24 mouse cellular contexts compared by ENCODE assay signal in the genomic region with DNA sequence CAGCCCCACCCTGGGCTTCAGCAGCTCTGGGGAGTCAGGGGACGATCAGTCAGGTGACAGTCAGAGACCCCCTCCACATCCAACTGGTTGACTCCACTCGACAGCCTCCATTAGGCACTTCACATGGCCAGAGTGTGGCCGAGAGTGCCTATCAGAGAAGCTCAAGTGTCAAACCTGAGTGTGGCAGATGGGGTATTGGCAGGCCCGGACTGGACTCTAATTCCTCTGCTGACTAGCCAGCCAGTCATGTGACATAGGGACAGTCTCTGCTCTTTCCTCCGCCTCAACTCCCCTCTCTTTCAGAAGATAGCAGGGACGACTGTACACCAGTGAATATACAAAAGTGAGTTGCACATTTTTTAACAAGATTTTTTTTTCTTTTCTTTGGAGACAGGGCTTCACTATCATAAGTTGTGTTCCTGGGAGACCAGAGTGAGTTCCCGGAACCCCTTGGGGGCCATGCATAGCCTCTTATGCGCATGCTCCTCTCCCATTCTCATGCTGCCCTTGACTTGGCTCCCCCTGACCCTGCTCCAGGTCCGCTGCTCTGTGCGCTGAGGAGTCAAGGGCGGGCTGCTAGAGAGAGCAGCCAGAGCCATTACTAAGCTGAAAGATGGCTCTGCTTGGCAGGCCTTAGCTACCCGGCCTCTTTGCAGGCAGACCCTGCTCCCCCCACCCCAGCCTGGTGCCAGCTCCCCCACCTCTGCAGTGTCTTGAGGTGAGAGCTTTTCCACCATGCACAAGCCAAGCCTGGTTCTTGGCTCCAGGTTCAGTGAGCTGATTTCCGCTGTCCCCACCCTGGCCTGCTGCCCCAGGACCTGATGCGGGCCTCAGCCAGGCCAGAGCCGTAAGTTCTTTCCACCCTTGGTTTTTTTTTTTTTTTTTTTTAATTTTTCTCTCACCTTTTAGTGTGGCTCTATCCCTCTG. TPM values are rescaled to one million over a fixed set of nuclear protein-coding genes. Genes with fewer than 3 reads are reported as not detected.
DNase-seq lines count a peak whose midpoint lies in the region; ATAC-seq and TF ChIP-seq lines count a peak whose summit lies in the region.
"Had no signal": no experiment of that assay in that cellular context is flagged by ENCODE, and none has a peak within 500 bp of the region (broad histone marks: within the 10 kb centered on the region; RNA-seq: fewer than 3 reads in every experiment).

No protein-coding gene starts in this region.

- no peaks in the 10 kb centered on the region for H3K4me1 ChIP-seq in cerebellum, adult 2 months (ENCODE audit: control insufficient read depth, insufficient read depth, low read length)
- peaks cover 39% of the 10 kb centered on the region for H3K4me1 ChIP-seq in heart, embryonic 13.5 days
- H3K4me1 ChIP-seq in kidney, embryonic 15.5 days, result peaks cover 26% of the 10 kb centered on the region
- H3K4me1 ChIP-seq in ES-Bruce4 (ENCODE audit: control insufficient read depth, insufficient read depth, low read length), result peaks cover 2% of the 10 kb centered on the region

- TF ChIP-seq CTCF in cerebellum, adult 2 months (IDR thresholded peaks at IDR 0.05; ENCODE audit: borderline replicate concordance, insufficient read depth, low read depth, low read length), result no peak
- TF ChIP-seq CTCF in ES-Bruce4 (IDR thresholded peaks at IDR 0.05; ENCODE audit: low read depth, low read length), result no peak

- no peak for TF ChIP-seq POLR2A in cerebellum, adult 2 months (IDR thresholded peaks at IDR 0.05; ENCODE audit: borderline replicate concordance, insufficient read depth, low read length)
- no peak for TF ChIP-seq POLR2A in ES-Bruce4 (IDR thresholded peaks at IDR 0.05; ENCODE audit: insufficient read depth, low read length)

- H3K27me3 ChIP-seq in cerebellum, adult 2 months (ENCODE audit: control insufficient read depth, insufficient read depth, low read length), result no peaks in the 10 kb centered on the region
- peaks cover 22% of the 10 kb centered on the region; the same call in 1 of the 2 replicates for H3K27me3 ChIP-seq in heart, embryonic 13.5 days (replicated peaks)
- H3K27me3 ChIP-seq in kidney, embryonic 15.5 days, result peaks cover 32% of the 10 kb centered on the region
- no peaks in the 10 kb centered on the region for H3K27me3 ChIP-seq in ES-Bruce4 (ENCODE audit: control insufficient read depth, insufficient read depth, low read length, poor library complexity, severe bottlenecking)
- H3K27me3 ChIP-seq: embryonic facial prominence, embryonic 15.5 days had no signal

- no peak overlapping the region for H3K4me2 ChIP-seq in heart, embryonic 13.5 days
- H3K4me2 ChIP-seq in kidney, embryonic 15.5 days, result no peak overlapping the region
- H3K4me2 ChIP-seq: embryonic facial prominence, embryonic 15.5 days; hindbrain, embryonic 14.5 days had no signal

- H3K9ac ChIP-seq in heart, embryonic 13.5 days, result 0 out of 2 replicates have a peak overlapping the region, but pooled peaks have one; percentile 6
- no peak overlapping the region for H3K9ac ChIP-seq in kidney, embryonic 15.5 days
- H3K9ac ChIP-seq in ES-Bruce4 (ENCODE audit: low read depth, poor library complexity, severe bottlenecking), result no peak overlapping the region
- H3K9ac ChIP-seq: embryonic facial prominence, embryonic 15.5 days; hindbrain, embryonic 14.5 days had no signal

- intact Hi-C loops in heart, postnatal 14 days (cut with DNase I), result no loop called here

- WGBS in cerebellum, adult 2 months, result 56% methylated on average over 15 of the region's 15 CpGs
- WGBS in heart, embryonic 13.5 days, result 45% methylated on average over 15 of the region's 15 CpGs
- 64% methylated on average over 15 of the region's 15 CpGs for WGBS in kidney, embryonic 15.5 days

- H3K4me3 ChIP-seq in cerebellum, adult 2 months (replicated peaks; ENCODE audit: insufficient read depth, low read depth, low read length), result no peak overlapping the region
- H3K4me3 ChIP-seq in heart, embryonic 13.5 days, result no peak overlapping the region
- no peak overlapping the region for H3K4me3 ChIP-seq in kidney, embryonic 15.5 days (replicated peaks)
- H3K4me3 ChIP-seq in ES-Bruce4 (ENCODE audit: low read depth, low read length), result no peak overlapping the region
- H3K4me3 ChIP-seq: embryonic facial prominence, embryonic 15.5 days; erythroblast, embryonic 14.5 days had no signal

- no peak for ATAC-seq in heart, embryonic 13.5 days (ENCODE audit: extremely low read depth, insufficient number of reproducible peaks, low FRiP score, low TSS enrichment)
- 0 out of 2 replicates have a peak, but pooled peaks have one; percentile 18 for ATAC-seq in kidney, embryonic 15.5 days (replicated peaks; ENCODE audit: low FRiP score)
- ATAC-seq: forebrain, embryonic 16.5 days; inflammation-experienced regulatory T-cells, adult 6 months; intestine, postnatal 0 days had no signal

- peak; percentile 64 to 66 for DNase-seq in cerebellum, postnatal 14 days
- DNase-seq in cerebellum, adult 2 months, result no peak
- no peak for DNase-seq in heart, postnatal 14 days
- DNase-seq in kidney, adult 18-20 months, result no peak
- DNase-seq in spleen, postnatal 10 days (ENCODE audit: low spot score in 2 of 2), result no peak
- DNase-seq: adrenal gland, adult 8-10 months; adrenal gland, postnatal 36 days; cerebellum, adult 11 months; cerebellum, adult 9-10 months; embryo, embryonic 11 days; gastrocnemius, postnatal 10 days; heart, postnatal 4 days; kidney, adult 9 months had no signal

- peak; percentile 46; the same call in 1 of the 2 replicates for TF ChIP-seq EP300 in ES-Bruce4 (IDR thresholded peaks at IDR 0.05; ENCODE audit: insufficient read depth, low read depth, low read length)

- H3K9me3 ChIP-seq in heart, embryonic 13.5 days, result no peaks in the 10 kb centered on the region
- no peaks in the 10 kb centered on the region for H3K9me3 ChIP-seq in kidney, embryonic 15.5 days (replicated peaks)
- no peaks in the 10 kb centered on the region for H3K9me3 ChIP-seq in ES-Bruce4 (replicated peaks; ENCODE audit: control insufficient read depth, insufficient read depth, low read length, poor library complexity, severe bottlenecking)
- H3K9me3 ChIP-seq: embryonic facial prominence, embryonic 15.5 days; G1E had no signal

- no peaks in the 10 kb centered on the region for H3K36me3 ChIP-seq in heart, embryonic 13.5 days
- H3K36me3 ChIP-seq in kidney, embryonic 15.5 days, result no peaks in the 10 kb centered on the region
- H3K36me3 ChIP-seq in ES-Bruce4 (ENCODE audit: control insufficient read depth, insufficient read depth, low read length, poor library complexity, severe bottlenecking), result no peaks in the 10 kb centered on the region
- H3K36me3 ChIP-seq: embryonic facial prominence, embryonic 15.5 days; G1E had no signal

- no peak overlapping the region for H3K27ac ChIP-seq in cerebellum, adult 2 months (ENCODE audit: insufficient read depth, low read length)
- H3K27ac ChIP-seq in heart, embryonic 13.5 days (replicated peaks), result no peak overlapping the region
- no peak overlapping the region for H3K27ac ChIP-seq in kidney, embryonic 15.5 days
- H3K27ac ChIP-seq in ES-Bruce4 (ENCODE audit: insufficient read depth, low read length), result no peak overlapping the region
- H3K27ac ChIP-seq: embryonic facial prominence, embryonic 15.5 days; hindbrain, embryonic 14.5 days had no signal

RNA-seq across cellular contexts. Expression of gene Wnt11, which starts 10.8 kb away (rescaled TPM):
- 1.5 and 1.9 TPM in 2 replicates for polyA plus RNA-seq in cerebellum, adult 2 months (2012; rRNA removed)
- 15.8 and 17.4 TPM in 2 replicates for polyA plus RNA-seq in heart, embryonic 13.5 days (2015; fragmentation: Nextera tagmentation; extraction: Ambion mirVana)
- 1 to 10 TPM; 2.7 to 3.7 TPM for total RNA-seq in heart, postnatal 14 days (2021)
- polyA plus RNA-seq in kidney, embryonic 15.5 days (2015; fragmentation: Nextera tagmentation; extraction: Ambion mirVana), result 35.5 and 36.9 TPM in 2 replicates
- not detected in 2 replicates for polyA plus RNA-seq in ES-Bruce4 (2011; ENCODE audit: insufficient read depth, insufficient read length, low read depth, missing spikeins)
- total RNA-seq: common myeloid progenitor, adult 5-6 weeks; G1E had no signal
- polyA plus RNA-seq: erythroblast, embryonic 14.5 days; G1E; inflammation-experienced regulatory T-cells, adult 6 months had no signal

Comparison
In these comparisons a context has a peak if more than half of its experiments do, and no peak if none do; other contexts are left out.
1. DNase-seq: peak in cerebellum, postnatal 14 days (2 of 2); none in cerebellum, adult 2 months (0 of 2), heart, postnatal 14 days (0 of 2), kidney, adult 18-20 months (single experiment) and spleen, postnatal 10 days (0 of 2).